Mouse (Mus musculus): ENCODE results near the gene Gfi1. TPM values are rescaled to one million over a fixed set of nuclear protein-coding genes. Genes with fewer than 3 reads are reported as not detected.

Gene Gfi1
- polyA plus RNA-seq, 2 experiments: 0.55 to 1.6 TPM

DNA sequence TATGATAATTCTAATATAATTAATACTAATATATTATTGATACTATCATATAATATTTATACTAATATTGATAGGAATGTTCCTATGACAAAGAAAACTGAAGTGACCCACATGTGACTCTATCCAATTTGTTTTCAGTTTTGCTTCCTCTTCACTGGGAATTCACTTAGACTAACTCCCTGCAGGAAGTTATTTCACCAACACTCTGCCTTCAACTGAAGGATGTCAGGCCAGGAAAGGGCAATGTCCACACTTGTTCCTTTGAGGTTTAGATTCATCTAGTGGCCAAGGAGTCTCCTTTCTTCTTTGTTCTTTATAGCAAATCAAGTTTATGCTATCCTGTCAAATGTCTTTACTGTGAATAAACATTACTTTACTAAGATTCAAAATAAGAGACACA is 37.8 kb upstream of the Gfi1 start:
- Histone ChIP-seq H3K9me3 (ENCODE audit: control insufficient read depth, low read length) (no peaks in the 10 kb centered on the region), H3K27me3 (ENCODE audit: control insufficient read depth, insufficient read depth, low read length) (no peaks in the 10 kb centered on the region), H3K27ac (replicated peaks; ENCODE audit: low read depth, low read length) (no peak overlapping the region), H3K4me2 (replicated peaks; ENCODE audit: low read depth, low read length, severe bottlenecking) (no peak overlapping the region), H3K36me3 (ENCODE audit: control insufficient read depth, insufficient read depth, low read length) (peaks cover 3% of the 10 kb centered on the region; the same call in 1 of the 2 replicates), H3K4me3 (replicated peaks; ENCODE audit: low read length) (no peak overlapping the region), H3K9ac (ENCODE audit: low read depth, low read length, severe bottlenecking) (no peak overlapping the region), H3K4me1 (ENCODE audit: control insufficient read depth, insufficient read depth, low read length) (no peaks in the 10 kb centered on the region)
- DNase-seq (ENCODE audit: low spot score): no peak
- no peak for TF ChIP-seq POLR2A (IDR thresholded peaks at IDR 0.05; ENCODE audit: borderline replicate concordance, extremely low read depth, insufficient read depth, insufficient read length)
- ATAC-seq (ENCODE audit: low FRiP score, low read depth): no peak

DNA sequence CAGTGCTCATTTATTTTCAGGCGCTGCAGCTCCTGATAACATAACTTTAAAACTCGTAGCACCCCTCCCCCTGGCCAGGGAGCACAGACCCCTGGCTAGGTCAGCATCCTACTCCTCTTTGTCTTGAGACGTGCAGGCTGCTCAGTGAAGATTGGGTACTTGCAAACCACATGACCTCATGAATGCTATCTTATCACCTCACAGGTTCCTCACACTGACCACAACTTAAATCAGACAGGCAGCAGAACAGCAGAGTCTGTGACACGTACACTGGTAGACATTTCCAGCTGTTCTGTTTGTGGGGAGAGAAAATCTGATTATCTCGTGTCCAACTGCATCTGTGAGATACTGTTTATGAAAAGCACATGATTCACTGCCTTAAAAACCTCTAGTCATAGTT is 33.3 kb upstream of the Gfi1 start:
- Histone ChIP-seq H3K4me1 (ENCODE audit: control insufficient read depth, insufficient read depth, low read length) (no peaks in the 10 kb centered on the region), H3K4me3 (replicated peaks; ENCODE audit: low read length) (no peak overlapping the region), H3K36me3 (ENCODE audit: control insufficient read depth, insufficient read depth, low read length) (peaks cover 3% of the 10 kb centered on the region; the same call in 1 of the 2 replicates), H3K9ac (ENCODE audit: low read depth, low read length, severe bottlenecking) (no peak overlapping the region), H3K27me3 (ENCODE audit: control insufficient read depth, insufficient read depth, low read length) (no peaks in the 10 kb centered on the region), H3K9me3 (ENCODE audit: control insufficient read depth, low read length) (no peaks in the 10 kb centered on the region), H3K4me2 (replicated peaks; ENCODE audit: low read depth, low read length, severe bottlenecking) (no peak overlapping the region), H3K27ac (replicated peaks; ENCODE audit: low read depth, low read length) (no peak overlapping the region)
- no peak for TF ChIP-seq POLR2A (IDR thresholded peaks at IDR 0.05; ENCODE audit: borderline replicate concordance, extremely low read depth, insufficient read depth, insufficient read length)
- no peak for DNase-seq (ENCODE audit: low spot score)
- no peak for ATAC-seq (ENCODE audit: low FRiP score, low read depth)
- 64% methylated on average over 5 of the region's 5 CpGs for WGBS

DNA sequence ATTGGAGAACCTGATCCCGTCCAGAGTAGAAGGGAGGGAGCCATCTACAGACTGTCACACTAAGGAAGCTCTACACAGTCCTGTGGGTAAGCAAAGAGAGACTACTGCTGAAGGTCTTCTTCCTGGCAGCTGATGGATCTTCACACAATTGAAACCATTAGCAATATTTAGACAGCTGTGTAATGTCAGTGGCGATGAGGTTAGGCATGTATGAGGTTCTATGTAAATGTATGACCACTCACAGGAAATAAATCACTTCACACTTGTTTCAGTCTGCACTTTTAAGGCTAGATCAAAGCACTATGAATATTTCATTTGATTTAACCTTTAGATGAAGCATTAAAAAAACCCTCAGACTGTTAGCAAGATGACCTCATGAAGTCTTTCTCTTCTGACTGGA is 30.2 kb upstream of the Gfi1 start:
- no peak for TF ChIP-seq POLR2A (IDR thresholded peaks at IDR 0.05; ENCODE audit: borderline replicate concordance, extremely low read depth, insufficient read depth, insufficient read length)
- no peaks in the 10 kb centered on the region for H3K27me3 ChIP-seq (ENCODE audit: control insufficient read depth, insufficient read depth, low read length)
- H3K9me3 ChIP-seq (ENCODE audit: control insufficient read depth, low read length): no peaks in the 10 kb centered on the region
- 68% methylated on average over 2 of the region's 2 CpGs for WGBS
- H3K36me3 ChIP-seq (ENCODE audit: control insufficient read depth, insufficient read depth, low read length): peaks cover 3% of the 10 kb centered on the region; the same call in 1 of the 2 replicates
- H3K4me2 ChIP-seq (replicated peaks; ENCODE audit: low read depth, low read length, severe bottlenecking): no peak overlapping the region
- no peaks in the 10 kb centered on the region for H3K4me1 ChIP-seq (ENCODE audit: control insufficient read depth, insufficient read depth, low read length)
- ATAC-seq (ENCODE audit: low FRiP score, low read depth) (no peak), DNase-seq (ENCODE audit: low spot score) (no peak)
- no peak overlapping the region for H3K9ac ChIP-seq (ENCODE audit: low read depth, low read length, severe bottlenecking)
- H3K4me3 ChIP-seq (replicated peaks; ENCODE audit: low read length): no peak overlapping the region
- H3K27ac ChIP-seq (replicated peaks; ENCODE audit: low read depth, low read length): no peak overlapping the region

DNA sequence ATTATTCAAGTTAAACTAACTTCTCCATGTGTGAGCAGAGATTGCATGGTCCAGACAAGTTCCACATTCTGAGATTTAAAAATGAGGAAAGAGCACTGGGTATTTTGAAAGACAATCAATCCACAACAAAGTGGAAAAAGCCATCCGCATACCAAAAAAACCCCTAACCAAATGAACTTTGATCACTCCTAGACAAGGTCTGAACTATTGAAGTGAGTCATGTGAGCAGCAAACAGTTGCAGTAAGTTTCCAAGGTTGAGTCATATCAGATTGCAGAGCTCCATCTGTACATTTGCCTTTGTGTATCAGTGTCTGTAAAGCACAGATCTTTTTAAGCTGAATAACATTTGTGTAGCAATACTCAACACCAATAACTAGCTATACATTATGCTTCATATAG is 28.9 kb upstream of the Gfi1 start:
- WGBS: 95% methylated on average over 1 of the region's 1 CpGs
- Histone ChIP-seq H3K27ac (replicated peaks; ENCODE audit: low read depth, low read length) (no peak overlapping the region), H3K27me3 (ENCODE audit: control insufficient read depth, insufficient read depth, low read length) (no peaks in the 10 kb centered on the region), H3K4me2 (replicated peaks; ENCODE audit: low read depth, low read length, severe bottlenecking) (no peak overlapping the region), H3K9me3 (ENCODE audit: control insufficient read depth, low read length) (no peaks in the 10 kb centered on the region), H3K9ac (ENCODE audit: low read depth, low read length, severe bottlenecking) (no peak overlapping the region), H3K36me3 (ENCODE audit: control insufficient read depth, insufficient read depth, low read length) (peaks cover 2% of the 10 kb centered on the region; the same call in 1 of the 2 replicates), H3K4me3 (replicated peaks; ENCODE audit: low read length) (no peak overlapping the region), H3K4me1 (ENCODE audit: control insufficient read depth, insufficient read depth, low read length) (no peaks in the 10 kb centered on the region)
- DNase-seq (ENCODE audit: low spot score): no peak
- no peak for TF ChIP-seq POLR2A (IDR thresholded peaks at IDR 0.05; ENCODE audit: borderline replicate concordance, extremely low read depth, insufficient read depth, insufficient read length)
- ATAC-seq (ENCODE audit: low FRiP score, low read depth): no peak

DNA sequence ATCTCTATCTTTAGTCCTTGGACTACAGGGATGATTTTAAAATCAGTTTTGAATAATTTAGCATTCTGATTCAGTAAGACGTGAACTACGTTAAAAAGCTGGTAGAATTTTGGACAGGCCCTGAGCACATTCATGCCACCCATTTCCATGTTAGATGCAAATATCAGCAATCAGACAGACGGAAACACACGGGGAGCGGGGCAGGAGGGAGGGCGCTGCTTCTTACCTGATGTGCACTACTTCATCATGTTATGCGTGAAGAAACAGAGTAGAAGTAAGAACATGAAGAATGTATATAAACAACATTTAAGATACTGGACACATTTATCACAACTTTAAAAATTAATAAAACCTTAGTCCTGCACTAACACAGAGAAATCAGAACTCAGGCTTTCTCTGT is 27.8 kb upstream of the Gfi1 start:
- no peak for ATAC-seq (ENCODE audit: low FRiP score, low read depth)
- H3K27me3 ChIP-seq (ENCODE audit: control insufficient read depth, insufficient read depth, low read length): no peaks in the 10 kb centered on the region
- no peak overlapping the region for H3K4me2 ChIP-seq (replicated peaks; ENCODE audit: low read depth, low read length, severe bottlenecking)
- H3K27ac ChIP-seq (replicated peaks; ENCODE audit: low read depth, low read length): no peak overlapping the region
- no peaks in the 10 kb centered on the region for H3K9me3 ChIP-seq (ENCODE audit: control insufficient read depth, low read length)
- H3K9ac ChIP-seq (ENCODE audit: low read depth, low read length, severe bottlenecking): no peak overlapping the region
- no peaks in the 10 kb centered on the region for H3K4me1 ChIP-seq (ENCODE audit: control insufficient read depth, insufficient read depth, low read length)
- H3K36me3 ChIP-seq (ENCODE audit: control insufficient read depth, insufficient read depth, low read length): no peaks in the 10 kb centered on the region; the same call in 1 of the 2 replicates
- no peak for DNase-seq (ENCODE audit: low spot score)
- TF ChIP-seq POLR2A (IDR thresholded peaks at IDR 0.05; ENCODE audit: borderline replicate concordance, extremely low read depth, insufficient read depth, insufficient read length): no peak
- H3K4me3 ChIP-seq (replicated peaks; ENCODE audit: low read length): no peak overlapping the region
- WGBS: 96% methylated on average over 7 of the region's 7 CpGs

All from limb, embryonic 14.5 days (tissue).